Mouse (Mus musculus): ENCODE measurements around the gene Trdn. TPM values are rescaled to one million over a fixed set of nuclear protein-coding genes. Genes with fewer than 3 reads are reported as not detected.

Trdn gene
- not detected for total RNA-seq (2021)
- long read RNA-seq, experiment 1, partial matches to known transcripts: 3 of 5 reads
- long read RNA-seq, experiment 1, other reads (novel, unspliced or antisense): 2 of 5 reads
- long read RNA-seq, experiment 2: 0 reads

DNA sequence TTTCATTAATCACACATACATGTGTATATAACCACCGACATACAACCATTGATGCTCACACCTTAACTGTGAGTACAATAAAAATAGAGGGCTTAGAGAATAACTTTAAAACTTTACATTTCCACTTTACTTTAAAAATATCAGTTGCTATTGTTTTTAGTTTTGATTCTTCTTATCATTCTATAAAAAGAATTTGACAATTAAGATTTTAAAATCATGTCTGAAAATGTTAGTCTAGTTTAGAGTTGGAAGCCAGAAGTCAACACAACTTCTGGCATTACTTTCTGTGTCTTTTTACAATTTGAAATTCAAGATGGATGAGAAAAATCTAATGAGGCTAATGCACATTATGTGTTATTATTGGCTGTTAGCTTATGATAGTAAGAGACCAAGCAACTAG lies at the start of gene Trdn:
TSS of gene Trdn (plus strand) at position 301 of the 400 bp plus-strand sequence.
- DNase-seq: no peak

DNA sequence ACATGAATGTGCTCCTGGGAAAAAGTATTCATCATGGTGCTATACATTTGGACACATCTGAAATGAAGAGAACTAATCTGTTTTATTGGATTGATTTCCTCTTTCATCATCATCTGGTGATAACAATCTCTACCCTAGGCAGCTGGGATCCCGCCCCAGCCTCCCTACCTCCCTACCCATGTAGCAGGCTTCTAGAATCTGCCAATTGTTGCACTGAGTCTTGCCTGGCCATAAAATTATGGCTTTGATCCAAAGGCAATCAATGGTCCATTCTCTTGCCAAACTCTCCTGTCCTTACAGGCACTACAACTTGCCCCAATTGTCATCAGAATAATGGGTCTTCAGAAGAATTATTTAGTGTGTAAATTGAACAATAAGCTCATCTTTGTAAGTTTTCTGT lies 19.6 kb upstream of the Trdn start:
- no peak for DNase-seq

DNA sequence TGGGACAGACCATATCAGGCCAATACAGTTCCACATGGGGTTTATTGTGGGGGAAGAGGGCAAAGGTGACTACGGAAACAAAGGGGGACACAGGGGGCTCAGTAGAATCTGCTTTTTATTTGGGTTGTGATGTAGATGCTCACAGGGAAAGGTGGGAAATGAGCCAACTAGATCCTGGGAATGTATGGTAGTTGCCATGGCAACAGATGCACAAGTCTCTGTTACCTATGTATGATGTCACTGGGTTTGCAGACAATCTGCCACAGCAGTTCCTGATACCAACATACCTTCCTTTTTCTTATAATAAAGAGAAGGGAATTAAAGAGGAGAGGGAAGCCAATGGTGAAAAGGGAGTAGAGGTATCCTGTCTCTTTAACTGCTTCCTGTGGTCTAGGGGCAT lies 14.8 kb upstream of the Trdn start:
- no peak for DNase-seq

DNA sequence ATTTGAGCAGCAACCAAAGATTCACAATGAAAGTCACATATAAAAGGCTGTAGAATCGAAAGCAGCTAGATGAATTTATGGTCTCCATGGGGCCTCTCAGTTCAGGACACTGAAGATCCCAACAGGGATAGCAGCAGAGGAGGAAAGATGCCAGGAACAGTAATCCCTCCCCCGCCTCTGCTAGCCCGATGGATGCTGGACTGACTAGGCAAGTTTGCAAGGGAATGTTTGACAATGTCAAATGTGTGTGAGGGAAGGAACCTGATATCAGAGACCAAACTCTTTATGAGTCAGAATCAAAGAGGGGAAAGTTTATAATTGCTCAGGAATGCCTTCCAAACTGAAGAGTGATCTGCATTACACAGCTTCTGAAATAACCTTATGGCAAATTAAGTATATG lies 7.2 kb upstream of the Trdn start:
- DNase-seq: no peak

DNA sequence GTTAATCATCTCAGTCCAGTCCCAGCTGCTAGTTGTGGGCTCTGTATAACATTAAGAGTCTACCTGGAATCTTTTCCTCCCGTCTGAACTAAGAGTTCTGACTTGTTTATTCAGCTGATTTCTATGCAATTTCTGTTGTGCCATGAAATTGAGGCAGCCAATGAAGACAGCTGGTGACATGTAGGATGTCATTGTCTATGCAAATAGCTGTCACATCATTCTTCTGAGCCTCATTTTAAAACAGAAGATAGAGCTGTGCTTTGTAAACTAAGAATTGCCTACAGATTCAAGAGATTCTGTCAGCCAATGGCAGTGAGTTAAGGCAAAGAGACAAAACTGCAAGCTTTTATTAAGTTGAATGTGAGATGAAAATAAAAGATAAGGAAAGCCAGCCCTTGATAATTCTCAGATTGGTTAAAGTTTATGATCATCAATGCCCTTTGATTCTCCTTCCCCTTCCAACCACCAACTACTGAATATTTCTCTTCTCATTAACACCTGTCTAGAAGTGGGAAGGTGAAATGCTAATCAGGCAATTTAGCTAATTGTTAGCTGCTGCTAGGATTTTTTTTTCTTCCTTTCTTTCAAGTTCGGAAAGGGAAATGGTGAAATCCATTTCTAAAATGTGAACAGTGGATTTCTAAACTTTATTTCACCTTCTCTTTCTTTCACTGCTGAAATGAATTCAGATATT lies 1.9 kb downstream of the Trdn start:
- DNase-seq: no peak

DNA sequence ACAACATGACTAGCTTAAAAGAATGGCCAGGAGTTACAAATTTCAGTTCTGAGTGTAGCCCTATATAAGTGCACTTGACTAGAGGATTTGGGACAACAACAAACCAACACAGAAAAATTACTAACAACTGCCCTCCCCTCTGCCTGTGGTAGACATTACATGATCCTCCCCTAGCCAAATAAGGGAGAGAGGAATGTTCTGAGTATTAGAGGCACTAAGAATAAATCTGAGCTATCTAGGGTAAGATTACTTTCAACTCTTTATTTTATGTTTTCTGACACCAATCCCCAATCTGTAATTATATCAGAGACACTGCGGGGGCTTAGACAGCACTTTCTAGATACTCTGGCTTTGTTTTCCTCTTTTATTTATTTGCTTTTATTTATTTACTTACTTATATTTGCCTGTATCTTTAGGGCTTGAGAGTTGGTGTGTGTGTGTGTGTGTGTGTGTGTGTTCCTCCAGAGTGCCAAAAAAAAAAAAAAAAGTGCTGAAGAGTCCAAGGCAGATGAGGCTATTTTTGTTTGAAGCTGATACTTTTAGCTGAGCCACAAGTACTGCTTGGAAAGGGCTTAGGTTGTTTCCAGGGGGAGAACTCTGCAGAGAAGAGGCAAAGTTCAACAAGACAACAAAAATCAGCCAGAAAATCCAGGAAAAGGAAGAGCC lies 2.7 kb downstream of the Trdn start:
- no peak for DNase-seq

DNA sequence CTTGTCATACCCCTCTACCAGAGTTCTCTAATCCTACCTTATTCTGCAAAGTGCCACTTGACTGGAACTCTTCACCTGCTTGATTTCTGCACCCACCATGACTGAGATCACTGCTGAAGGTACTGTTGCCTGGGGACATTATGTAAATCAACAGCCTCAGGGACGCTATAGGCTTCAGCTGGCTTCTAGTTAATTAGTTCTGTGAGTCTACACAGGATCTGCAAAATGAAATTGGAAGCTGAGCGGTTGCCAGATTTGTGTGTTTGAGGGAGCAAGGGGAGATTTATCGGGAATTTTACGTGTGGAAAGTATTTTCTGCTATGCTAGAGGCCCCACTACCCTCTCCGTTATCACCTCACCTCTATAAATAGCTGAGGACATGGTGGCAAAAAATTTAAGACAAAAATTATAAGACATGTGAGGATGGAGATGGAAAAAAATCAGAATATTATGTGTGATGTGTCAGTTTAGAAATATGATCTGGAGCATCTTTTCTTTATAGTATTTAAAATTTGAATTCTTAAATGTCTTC lies 3.3 kb downstream of the Trdn start:
- DNase-seq: no peak

DNA sequence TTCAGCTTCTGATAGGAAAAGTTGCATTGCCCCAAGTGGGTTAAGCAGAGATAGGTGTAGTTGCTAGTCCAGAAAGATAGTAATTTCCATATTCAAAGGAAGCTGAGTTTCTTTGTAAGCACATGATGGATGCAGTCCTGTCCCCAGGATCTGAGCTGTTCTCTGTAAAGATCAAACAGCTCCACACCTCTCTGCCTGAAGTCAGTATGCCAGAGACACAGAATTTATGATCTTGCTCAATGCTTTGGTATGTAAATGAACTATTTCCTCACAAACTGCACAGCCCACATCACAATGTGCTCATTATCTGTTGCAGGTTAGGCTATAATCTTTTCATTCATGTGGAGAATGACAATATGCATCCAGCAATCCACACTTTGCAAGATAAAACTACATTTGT lies 8.0 kb downstream of the Trdn start:
- no peak for DNase-seq

DNA sequence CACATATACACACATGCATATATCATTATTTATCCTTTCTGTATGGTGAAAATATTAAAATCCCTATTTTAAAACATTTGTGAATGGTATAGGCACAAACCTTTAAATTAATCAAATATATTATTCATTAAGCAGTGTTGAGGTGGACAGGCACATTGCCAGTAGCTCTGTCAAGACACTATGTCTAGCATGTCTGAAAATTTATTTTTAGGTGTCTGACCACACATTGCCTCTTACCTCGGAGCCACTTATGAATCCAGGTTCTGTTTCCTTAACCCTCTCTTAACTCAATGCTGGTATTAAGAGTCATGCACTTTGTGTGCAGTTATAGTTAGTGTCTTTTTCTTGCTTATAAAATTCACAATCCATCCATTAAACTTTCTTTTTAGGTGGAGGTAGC lies 12.0 kb downstream of the Trdn start:
- no peak for DNase-seq

DNA sequence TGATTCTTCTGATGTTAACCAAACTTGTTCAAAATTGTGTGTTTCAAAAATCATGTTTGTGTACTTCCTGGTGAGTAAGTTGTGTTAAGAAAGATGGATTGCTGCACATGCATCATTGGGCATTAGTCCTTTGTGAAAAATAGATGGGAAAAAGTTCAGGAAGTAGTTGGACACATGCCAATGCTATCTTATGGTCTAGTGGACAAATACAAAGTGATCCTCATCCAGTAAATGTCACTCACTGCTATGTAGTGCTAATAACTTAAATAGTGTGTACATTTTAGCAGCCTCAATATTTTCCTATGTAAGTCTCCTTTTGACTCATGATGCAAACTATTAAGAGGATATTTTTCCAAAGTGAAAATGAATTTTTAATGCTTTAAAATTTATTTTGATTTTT lies 27.6 kb downstream of the Trdn start:
- no peak for DNase-seq

DNA sequence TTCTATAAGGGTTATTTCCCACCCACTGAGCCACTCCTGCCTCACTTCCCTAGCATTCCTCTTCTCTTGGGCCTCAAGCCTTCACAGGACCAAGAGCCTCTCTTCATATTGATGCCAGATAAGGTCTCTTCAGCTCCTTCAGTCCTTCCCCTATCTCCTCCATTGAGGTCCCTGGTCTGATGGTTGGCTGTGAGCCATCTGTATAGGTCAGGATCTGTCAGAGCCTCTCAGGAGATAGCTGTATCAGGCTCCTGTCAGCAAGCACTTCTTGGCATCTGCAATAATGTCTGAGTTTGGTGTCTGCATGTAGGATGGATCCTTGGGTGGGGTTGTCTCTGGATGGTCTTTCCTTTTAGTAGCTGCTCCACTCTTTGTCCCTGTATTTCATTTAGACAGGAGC lies 42.7 kb downstream of the Trdn start:
- DNase-seq: no peak

DNA sequence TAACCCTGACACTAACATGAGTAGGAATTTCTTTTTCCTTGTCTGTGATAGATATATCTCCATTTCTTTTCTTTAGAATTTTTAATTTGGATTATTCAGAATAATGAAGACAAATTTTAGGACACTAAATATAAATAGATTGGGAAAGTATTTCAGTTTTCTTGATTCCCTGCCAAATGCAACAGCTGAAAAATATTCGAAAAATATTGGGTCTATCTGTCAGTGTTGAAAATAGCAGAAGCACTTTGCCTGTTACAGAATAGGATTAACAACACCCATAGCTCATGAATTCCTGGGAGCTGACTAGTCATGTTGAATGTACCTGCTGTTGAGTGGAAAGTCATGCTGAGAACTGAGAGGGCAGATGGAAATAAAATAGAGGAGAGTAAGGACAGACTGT lies 64.6 kb downstream of the Trdn start:
- DNase-seq: no peak

DNA sequence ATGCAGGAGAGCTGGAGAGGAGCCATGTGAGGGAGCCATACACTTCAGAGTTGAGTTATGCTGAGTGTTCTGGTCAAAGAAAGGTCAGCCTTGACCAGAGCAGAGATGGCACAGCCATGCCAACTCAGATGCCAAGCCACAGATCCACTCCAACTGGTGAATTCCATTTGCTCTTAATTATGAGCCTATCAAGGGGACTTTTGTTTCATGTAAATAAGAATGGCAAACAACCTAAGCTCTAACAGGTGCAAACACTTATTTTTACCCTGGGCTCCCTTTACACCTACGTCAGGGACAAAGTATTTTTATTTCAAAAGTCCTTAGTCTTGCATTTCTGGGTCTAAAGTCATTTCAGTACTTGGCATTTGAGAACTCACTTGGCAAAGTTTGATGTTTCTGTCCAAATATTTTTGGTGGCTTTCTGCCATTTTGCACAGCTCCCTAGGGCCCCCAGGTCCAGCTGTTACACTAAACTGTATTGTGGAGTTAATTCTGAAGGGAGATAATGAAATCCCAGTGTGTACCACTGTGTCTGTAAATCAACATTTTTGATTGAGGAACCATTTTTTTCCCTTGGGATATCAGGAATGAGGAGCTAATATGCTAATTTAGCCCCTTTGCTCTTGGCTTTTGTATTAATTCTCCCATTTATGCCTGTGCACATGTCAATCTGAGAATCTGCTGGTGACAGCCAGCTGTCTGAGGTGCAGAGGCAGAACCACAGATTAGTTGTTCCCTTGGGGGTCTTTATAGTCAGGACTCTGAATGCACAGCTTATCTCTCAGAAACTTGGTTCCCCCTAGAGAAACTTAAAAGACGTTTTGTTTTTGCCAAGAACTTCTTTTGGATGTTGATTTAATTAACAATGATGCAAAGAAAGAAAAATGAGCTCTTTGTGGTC lies 99.6 kb downstream of the Trdn start:
- peak; percentile 7 to 15 for DNase-seq

DNA sequence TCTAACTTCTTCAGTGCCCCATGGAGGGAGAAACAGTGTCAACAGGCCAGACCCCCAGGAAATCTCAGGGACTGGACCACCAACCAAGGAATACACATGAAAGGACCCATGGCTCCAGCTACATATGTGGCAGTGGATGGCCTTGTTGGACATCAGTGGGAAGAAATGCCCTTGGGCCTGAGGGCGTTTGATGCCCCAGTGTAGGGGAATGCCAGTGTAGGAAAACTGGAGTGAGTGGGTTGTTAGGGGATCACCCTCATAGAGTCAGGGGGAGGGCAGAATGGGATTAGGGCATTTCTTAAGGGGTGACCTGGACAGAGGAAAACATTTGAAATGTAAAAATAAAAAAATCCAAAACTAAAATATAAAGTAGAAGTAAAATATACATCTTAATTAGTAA lies 108.7 kb downstream of the Trdn start:
- DNase-seq: no peak

DNA sequence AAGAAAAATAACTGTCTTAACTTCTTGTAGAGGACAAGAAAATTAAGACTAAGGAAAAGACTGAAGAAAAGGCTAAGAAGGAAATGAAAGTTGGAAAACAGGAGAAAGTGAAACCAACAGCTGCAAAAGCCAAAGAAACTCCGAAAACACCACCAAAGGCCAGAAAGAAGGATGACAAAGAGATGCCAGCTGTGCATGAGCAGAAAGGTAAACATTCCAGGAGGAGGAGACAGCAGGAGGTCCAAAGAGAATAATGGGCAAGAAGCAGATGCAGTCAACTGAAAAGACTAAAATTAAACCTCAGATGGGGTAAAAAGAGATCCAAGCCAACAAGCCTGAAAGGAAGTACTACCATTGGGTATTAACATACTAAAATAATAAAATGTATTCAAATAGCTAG lies 115.6 kb downstream of the Trdn start:
- DNase-seq: no peak

DNA sequence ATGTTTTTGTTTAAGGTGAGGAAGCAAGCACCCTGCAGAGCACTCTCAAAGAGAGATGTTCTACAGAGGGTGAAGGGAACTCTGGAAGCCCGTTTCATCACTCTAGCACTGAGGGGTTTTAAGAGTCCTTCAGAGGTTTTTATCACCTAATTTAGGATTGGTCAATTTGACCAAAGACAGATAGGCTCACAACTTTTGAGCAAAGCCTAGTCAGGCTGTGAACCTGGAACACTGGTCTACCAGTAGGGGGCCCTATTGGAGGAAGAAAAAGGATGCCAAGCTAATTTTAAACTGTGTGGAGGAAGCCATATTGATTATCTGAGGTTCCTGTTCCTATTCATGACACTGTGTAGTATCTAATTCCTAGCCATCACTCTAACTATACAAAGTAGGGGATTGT lies 117.9 kb downstream of the Trdn start:
- DNase-seq: no peak

DNA sequence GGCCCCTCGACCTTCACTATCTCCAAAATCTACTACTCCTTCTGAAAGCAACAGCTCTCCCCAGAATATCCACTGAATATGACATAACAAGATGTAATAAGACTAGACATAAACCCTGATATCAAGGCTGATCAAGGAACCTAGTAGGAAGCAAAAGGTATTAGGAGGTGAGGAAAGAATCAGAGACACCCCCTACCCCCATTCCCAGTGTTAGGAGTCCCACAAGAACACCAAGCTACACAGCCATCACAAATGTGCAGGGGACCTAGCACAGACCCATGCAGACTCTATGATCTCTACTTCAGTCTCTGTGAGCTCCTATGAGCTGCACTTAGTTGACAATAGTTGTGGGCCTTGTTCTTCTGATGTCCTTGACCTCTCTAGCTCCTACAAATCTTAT lies 130.1 kb downstream of the Trdn start:
- DNase-seq: no peak

DNA sequence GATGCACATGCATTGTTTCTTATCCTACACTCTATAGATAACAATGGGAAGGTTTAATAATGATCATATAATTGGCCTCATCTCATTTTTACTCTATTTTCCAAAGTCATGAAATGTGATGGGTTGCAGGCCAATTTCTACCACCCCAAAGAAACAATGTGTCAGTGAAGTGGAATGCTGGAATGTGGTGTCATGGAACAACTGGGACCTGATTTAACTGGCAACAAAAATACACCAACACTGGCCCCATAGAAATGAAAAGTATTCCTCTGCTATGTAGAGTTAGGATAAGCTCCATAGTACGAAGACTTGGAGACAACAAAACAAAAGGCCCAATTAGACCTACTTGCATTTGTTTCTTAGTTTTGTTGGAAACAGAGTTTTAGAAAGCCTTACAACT lies 173.6 kb downstream of the Trdn start:
- DNase-seq: no peak

DNA sequence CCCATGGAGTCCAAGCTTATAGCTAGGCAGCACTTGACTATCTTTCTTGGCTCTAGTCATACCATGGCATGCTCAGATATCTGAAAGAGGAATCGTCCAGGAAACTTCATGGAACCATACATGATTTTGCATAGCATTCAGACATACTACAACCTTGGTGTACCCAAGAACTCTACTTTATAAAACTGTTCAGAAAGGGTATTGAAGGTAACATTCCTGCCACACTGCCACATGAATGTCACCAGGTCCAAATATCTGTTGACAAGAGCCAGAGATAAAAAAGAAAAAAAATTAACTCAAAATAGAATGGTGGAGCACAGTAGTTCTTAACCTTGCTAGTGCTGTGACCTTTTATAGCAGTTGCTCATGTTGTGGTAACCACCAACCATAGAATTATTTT lies 175.8 kb downstream of the Trdn start:
- DNase-seq: no peak

DNA sequence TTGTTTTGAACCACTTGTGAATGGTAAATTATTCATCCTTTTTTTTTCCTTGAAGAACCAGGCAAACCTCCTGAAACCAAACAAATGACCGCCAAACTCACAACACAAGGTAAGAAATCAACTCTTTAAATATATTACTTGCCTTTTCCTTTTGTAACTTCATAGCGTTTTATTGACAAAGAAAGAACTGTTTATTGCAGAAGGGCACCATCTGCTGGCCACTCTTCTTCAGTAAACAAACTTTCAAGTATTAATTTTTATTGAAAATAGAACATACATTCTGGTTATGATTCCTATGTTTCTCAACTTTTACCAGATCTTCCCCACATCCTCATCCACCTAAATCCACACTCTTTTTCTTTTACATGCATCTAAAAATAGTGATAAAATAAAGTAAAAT lies 224.6 kb downstream of the Trdn start:
- peak; percentile 9 to 11 for DNase-seq

DNA sequence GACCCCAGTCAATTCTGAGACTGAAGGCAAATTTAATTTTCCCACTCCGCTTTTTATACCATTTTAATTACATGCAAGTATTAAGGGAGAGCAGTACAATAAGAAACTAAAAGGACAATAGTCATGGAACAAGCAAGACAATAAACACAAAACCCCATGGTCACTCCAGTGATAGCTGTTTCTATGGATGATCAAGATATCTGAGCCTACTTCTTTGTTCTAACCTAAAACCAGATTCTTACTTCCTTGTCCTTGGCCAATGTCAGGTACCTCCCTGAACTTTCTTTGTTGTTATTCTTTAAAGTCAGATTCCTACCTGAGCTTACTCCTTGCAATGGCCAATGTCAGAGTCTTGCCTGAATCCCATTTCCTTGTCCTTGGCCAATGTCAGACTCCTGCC lies 272.7 kb downstream of the Trdn start:
- no peak for DNase-seq

DNA sequence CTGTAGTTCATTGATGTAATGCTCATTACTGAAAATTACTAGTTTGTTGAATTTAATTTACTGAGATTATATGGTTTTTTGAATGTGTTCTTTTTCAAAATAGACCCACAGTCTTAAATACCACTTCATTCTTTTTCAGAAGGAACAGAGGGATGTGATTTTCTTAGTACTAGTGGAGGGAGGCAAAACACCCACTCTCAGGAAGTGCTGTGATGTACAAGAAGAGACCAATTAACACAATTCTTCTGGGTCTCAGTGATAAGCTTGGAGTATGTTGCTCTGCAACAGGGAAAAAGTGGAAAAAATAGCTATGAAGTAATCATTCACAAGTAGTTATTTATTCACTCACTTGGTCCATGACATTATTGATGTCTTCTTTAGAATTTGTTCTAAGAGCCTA lies 286.2 kb downstream of the Trdn start:
- no peak for DNase-seq

DNA sequence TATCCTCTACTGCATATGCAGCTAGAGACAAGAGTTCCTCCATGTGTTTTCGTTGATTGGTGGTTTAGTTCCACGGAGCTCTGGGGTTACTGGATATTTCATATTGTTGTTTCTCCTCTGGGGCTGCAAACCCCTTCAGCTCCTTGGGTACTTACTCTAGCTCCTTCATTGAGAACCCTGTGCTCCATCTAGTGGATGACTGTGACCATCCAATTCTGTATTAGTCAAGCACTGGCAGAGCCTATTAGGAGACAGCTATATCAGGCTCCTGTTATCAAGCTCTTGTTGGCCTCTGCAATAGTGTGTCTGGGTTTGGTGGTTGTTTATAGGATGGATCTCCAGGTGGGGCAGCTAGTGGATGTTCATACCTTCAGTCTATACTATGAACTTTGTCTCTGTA lies 290.2 kb downstream of the Trdn start:
- no peak for DNase-seq
